Mouse (Mus musculus): ENCODE measurements around the gene Fam131a. TPM values are rescaled to one million over a fixed set of nuclear protein-coding genes. Genes with fewer than 3 reads are reported as not detected.

Fam131a gene
- total and polyA plus RNA-seq, 3 experiments, result not detected

- TF ChIP-seq BHLHE40 (IDR thresholded peaks at IDR 0.05; ENCODE audit: borderline replicate concordance, low read depth, low read length) (no peak), CHD2 (IDR thresholded peaks at IDR 0.05; ENCODE audit: low read length) (no peak), TAL1 (IDR thresholded peaks at IDR 0.05; ENCODE audit: low read length) (no peak), SMC3 (IDR thresholded peaks at IDR 0.05; ENCODE audit: low read depth, low read length) (no peak), E2F4 (IDR thresholded peaks at IDR 0.05; ENCODE audit: borderline replicate concordance, low read depth, low read length) (no peak), USF2 (IDR thresholded peaks at IDR 0.05; ENCODE audit: borderline replicate concordance in 1 of 2, insufficient read depth in 1 of 2, low read depth in 1 of 2, low read length in 2 of 2) (no peak), JUND (IDR thresholded peaks at IDR 0.05; ENCODE audit: low read depth, low read length) (no peak), RAD21 (IDR thresholded peaks at IDR 0.05; ENCODE audit: low read depth, low read length) (no peak), HCFC1 (IDR thresholded peaks at IDR 0.05; ENCODE audit: low read depth, low read length) (no peak), ELF1 (IDR thresholded peaks at IDR 0.05; ENCODE audit: low read depth, low read length) (no peak), RCOR1 (IDR thresholded peaks at IDR 0.05; ENCODE audit: low read depth, low read length) (no peak), GABPA (IDR thresholded peaks at IDR 0.05; ENCODE audit: low read depth, low read length) (0 out of 2 replicates have a peak, but pooled peaks have one; percentile 14), MXI1 (IDR thresholded peaks at IDR 0.05; ENCODE audit: low read depth, low read length) (no peak), ZMIZ1 (IDR thresholded peaks at IDR 0.05; ENCODE audit: low read depth, low read length) (no peak), TCF12 (IDR thresholded peaks at IDR 0.05; ENCODE audit: low read depth, low read length) (no peak), ZNF384 (IDR thresholded peaks at IDR 0.05; ENCODE audit: low read depth, low read length) (no peak)
These were observed 14.9 kb upstream of the Fam131a start (continued) for GRCm38 (mm10) chr16:20677974-20678675.

DNA sequence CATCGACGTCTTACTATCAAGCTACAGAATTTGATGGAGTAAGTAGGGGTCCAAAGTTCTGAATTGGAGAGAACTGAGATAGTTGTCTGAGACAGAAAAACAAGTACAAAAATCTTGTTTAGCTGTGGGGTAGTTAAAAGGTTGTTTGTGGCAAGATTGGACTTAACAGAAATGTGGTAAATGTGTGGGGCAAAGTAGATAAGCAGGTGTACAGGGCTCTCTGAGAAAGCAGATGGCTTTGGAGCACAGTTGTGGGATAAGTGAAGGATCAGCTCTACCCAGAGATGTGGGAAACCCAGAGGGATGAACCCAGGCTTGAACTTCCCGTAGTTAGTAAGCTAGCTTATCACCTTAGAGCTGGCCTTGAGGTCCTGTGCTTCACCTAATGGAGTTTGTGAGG, 2.3 kb upstream of the Fam131a start:
- Histone ChIP-seq H3K4me3 (ENCODE audit: control insufficient read depth in 1 of 2, insufficient read depth in 1 of 2, low read depth in 2 of 2, low read length in 2 of 2) (no peak overlapping the region), H3K36me3 (ENCODE audit: control insufficient read depth in 1 of 2, insufficient read depth in 2 of 2, low read length in 2 of 2) (peaks cover 5 to 26% of the 10 kb centered on the region in 2 experiments; a peak in 3 of 4 replicates), H3K79me2 (ENCODE audit: control insufficient read depth, insufficient read depth, low read length, poor library complexity) (no peaks in the 10 kb centered on the region), H3K27ac (ENCODE audit: control insufficient read depth, low read depth, low read length) (no peak overlapping the region), H3K9me3 (replicated peaks; ENCODE audit: insufficient read depth, low read length) (no peaks in the 10 kb centered on the region), H3K27me3 (ENCODE audit: control insufficient read depth in 1 of 2, insufficient read depth in 2 of 2, low read length in 2 of 2) (no peaks in the 10 kb centered on the region), H3K9ac (ENCODE audit: control insufficient read depth, low read depth, low read length, poor library complexity, severe bottlenecking) (no peak overlapping the region), H3K4me1 (ENCODE audit: control insufficient read depth in 1 of 2, insufficient read depth in 2 of 2, low read length in 2 of 2) (no peaks in the 10 kb centered on the region)
- DNase-seq (ENCODE audit: low read depth, low spot score), result peak; percentile 50
- no peak for TF ChIP-seq JUND (IDR thresholded peaks at IDR 0.05; ENCODE audit: low read depth, low read length)
- no peak for TF ChIP-seq ELF1 (IDR thresholded peaks at IDR 0.05; ENCODE audit: low read depth, low read length)
- TF ChIP-seq HCFC1 (IDR thresholded peaks at IDR 0.05; ENCODE audit: low read depth, low read length), result no peak
- no peak for TF ChIP-seq SMC3 (IDR thresholded peaks at IDR 0.05; ENCODE audit: low read depth, low read length)
- TF ChIP-seq ZMIZ1 (IDR thresholded peaks at IDR 0.05; ENCODE audit: low read depth, low read length), result 0 out of 2 replicates have a peak, but pooled peaks have one; percentile 21
- TF ChIP-seq POLR2A (IDR thresholded peaks at IDR 0.05; ENCODE audit: control insufficient read depth in 1 of 2, insufficient read depth in 1 of 2, low read depth in 1 of 2, low read length in 2 of 2, poor library complexity in 1 of 2), result peak in 1 of 2 experiments; percentile 48; a peak in 1 of 4 replicates
- no peak for TF ChIP-seq BHLHE40 (IDR thresholded peaks at IDR 0.05; ENCODE audit: borderline replicate concordance, low read depth, low read length)
- peak; percentile 51 for TF ChIP-seq RCOR1 (IDR thresholded peaks at IDR 0.05; ENCODE audit: low read depth, low read length)
- no peak for TF ChIP-seq TBP (IDR thresholded peaks at IDR 0.05; ENCODE audit: low read depth, low read length)
- TF ChIP-seq RAD21 (IDR thresholded peaks at IDR 0.05; ENCODE audit: low read depth, low read length), result no peak
- TF ChIP-seq MAFK (IDR thresholded peaks at IDR 0.05; ENCODE audit: borderline replicate concordance, low read depth, low read length), result no peak
- no peak for TF ChIP-seq MYC (IDR thresholded peaks at IDR 0.05; ENCODE audit: low read depth, low read length)
- peak; percentile 61 for TF ChIP-seq TAL1 (IDR thresholded peaks at IDR 0.05; ENCODE audit: low read length)
- TF ChIP-seq MYB (IDR thresholded peaks at IDR 0.05; ENCODE audit: low read depth, low read length), result peak; percentile 47; the same call in 1 of the 2 replicates
- TF ChIP-seq ETS1 (IDR thresholded peaks at IDR 0.05; ENCODE audit: low read depth, low read length), result peak; percentile 36; the same call in 1 of the 2 replicates
- TF ChIP-seq POLR2AphosphoS2 (IDR thresholded peaks at IDR 0.05; ENCODE audit: low read length), result no peak; the same call in 1 of the 2 replicates
- no peak for TF ChIP-seq CHD2 (IDR thresholded peaks at IDR 0.05; ENCODE audit: low read length)
- TF ChIP-seq MAZ (IDR thresholded peaks at IDR 0.05; ENCODE audit: low read depth, low read length), result no peak
- TF ChIP-seq EP300 (IDR thresholded peaks at IDR 0.05; ENCODE audit: low read depth in 1 of 2, low read length in 2 of 2), result peak; percentile 52 to 56; a peak in 2 of 4 replicates
- TF ChIP-seq ZC3H11A (IDR thresholded peaks at IDR 0.05; ENCODE audit: low read depth, low read length), result no peak
- peak; percentile 17; the same call in 1 of the 2 replicates for TF ChIP-seq GATA1 (IDR thresholded peaks at IDR 0.05; ENCODE audit: low read depth, low read length)
- TF ChIP-seq SIN3A (IDR thresholded peaks at IDR 0.05; ENCODE audit: low read length), result no peak
- TF ChIP-seq USF2 (IDR thresholded peaks at IDR 0.05; ENCODE audit: borderline replicate concordance in 1 of 2, insufficient read depth in 1 of 2, low read depth in 1 of 2, low read length in 2 of 2), result no peak
- TF ChIP-seq POLR2AphosphoS5 (IDR thresholded peaks at IDR 0.05; ENCODE audit: borderline replicate concordance, low read depth, low read length), result no peak
- TF ChIP-seq MXI1 (IDR thresholded peaks at IDR 0.05; ENCODE audit: low read depth, low read length), result peak; percentile 23; the same call in 1 of the 2 replicates
- no peak for TF ChIP-seq NRF1 (IDR thresholded peaks at IDR 0.05; ENCODE audit: insufficient read depth, low read depth, low read length, poor library complexity, severe bottlenecking)
- no peak for TF ChIP-seq NELFE (IDR thresholded peaks at IDR 0.05; ENCODE audit: low read depth, low read length)

Data from MEL (cell line).